Mouse (Mus musculus) ES-E14 (cell line): Measurements from ENCODE around the gene Tpt1.

Experiments
- CHD2 ChIP-seq: IDR thresholded peaks from 2 replicates; pipeline ENCODE4 v1.6.1; 2014; ENCODE audit warnings: mild to moderate bottlenecking, low read depth, low read length, inconsistent platforms
- ZC3H11A ChIP-seq: IDR thresholded peaks from 2 replicates; pipeline ENCODE4 v1.6.1; 2012; ENCODE audit warnings: low read depth, mild to moderate bottlenecking, inconsistent platforms, low read length, borderline replicate concordance

DNA sequence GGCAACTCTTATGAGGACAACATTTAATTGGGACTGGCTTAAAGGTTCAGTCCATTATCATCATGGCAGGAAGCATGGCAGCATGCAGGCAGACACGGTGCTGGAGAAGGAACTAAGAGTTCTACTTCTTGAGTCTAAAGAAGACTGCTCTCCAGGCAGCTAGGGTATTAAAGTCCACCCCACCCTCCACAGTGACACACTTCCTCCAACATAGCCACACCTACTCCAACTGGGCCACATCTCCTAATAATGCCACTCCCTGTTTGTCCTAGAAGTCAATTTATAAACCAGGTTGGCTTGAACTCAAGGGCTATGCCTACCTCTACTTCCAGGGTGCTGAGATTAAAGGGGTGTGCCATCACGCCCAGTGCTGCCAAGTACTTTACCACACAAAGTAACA, 12.9 kb upstream of the Tpt1 start:
- no peak for TF ChIP-seq CHD2
- TF ChIP-seq ZC3H11A: no peak
